Mouse (Mus musculus) neural tube, embryonic 11.5 days (tissue): ENCODE measurements at regions not wholly inside any gene's neighbourhood (a gene's known extent, or its start where the extent isn't known, plus 50 kb on each side); places are given as distances from the start of the nearest gene placed in this dataset.
A peak's percentile ranks its signal among the peaks of the same experiment; 100 is the strongest.

ENCODE experiments used
- ATAC-seq: fragments of 200-750 bp; cut with Nextera tagmentation; 2 replicates; pipeline ENCODE4 v1.8.0; 2017; ENCODE audit warnings: moderate number of reproducible peaks, mild to moderate bottlenecking, moderate TSS enrichment, moderate library complexity; ENCODE audit not compliant: insufficient read depth, low FRiP score, low TSS enrichment
- DNase-seq: peaks from one replicate; pipeline ENCODE4 v3.0.0-alpha.2; 2015; ENCODE audit warnings: low spot score
- H3K27ac ChIP-seq: fragments of 300-500 bp; sonication (generic); 2 replicates; pipeline ENCODE4 v1.5.1; 2014; ENCODE audit warnings: low read depth, mild to moderate bottlenecking, low read length
- H3K27me3 ChIP-seq: fragments of 300-500 bp; sonication (generic); 2 replicates; pipeline ENCODE4 v1.6.1; 2014; ENCODE audit warnings: mild to moderate bottlenecking, low read length, mixed read lengths; ENCODE audit not compliant: control insufficient read depth, insufficient read depth
- H3K36me3 ChIP-seq: fragments of 300-500 bp; sonication (generic); 2 replicates; pipeline ENCODE4 v1.6.1; 2014; ENCODE audit warnings: mild to moderate bottlenecking, low read length, moderate library complexity, mixed read lengths; ENCODE audit not compliant: control insufficient read depth, insufficient read depth
- H3K4me1 ChIP-seq: fragments of 300-500 bp; sonication (generic); 2 replicates; pipeline ENCODE4 v1.6.1; 2014; ENCODE audit warnings: low read length, mixed read lengths; ENCODE audit not compliant: control insufficient read depth, insufficient read depth
- H3K4me2 ChIP-seq: fragments of 300-500 bp; sonication (generic); 2 replicates; pipeline ENCODE4 v1.6.1; 2014; ENCODE audit warnings: low read depth, mild to moderate bottlenecking, moderate library complexity
- H3K4me3 ChIP-seq: fragments of 300-500 bp; sonication (generic); 2 replicates; pipeline ENCODE4 v1.5.1; 2014; ENCODE audit warnings: low read depth, low read length
- H3K9ac ChIP-seq: fragments of 300-500 bp; sonication (generic); 2 replicates; pipeline ENCODE4 v1.6.1; 2014; ENCODE audit warnings: mild to moderate bottlenecking, low read length
- H3K9me3 ChIP-seq: fragments of 300-500 bp; sonication (generic); 2 replicates; pipeline ENCODE4 v1.6.1; 2016; ENCODE audit warnings: low read length; ENCODE audit not compliant: control insufficient read depth
- WGBS: fragments of 180-500 bp; shearing (Covaris S2); extraction: QIAGEN DNeasy Blood & Tissue Kit; methylation state at CpG from one replicate; pipeline ENCODE4 v1.1.7; 2014; 5-methylcytosine and 5-hydroxymethylcytosine counted together

- WGBS = 92% methylated on average over 6 of the region's 6 CpGs
Measured at GRCm38 (mm10) chr9:101439856-101440255, 188.3 kb upstream of the Ppp2r3a start.

GRCm38 (mm10) chr9:101438564-101439180, 187.1 kb upstream of the Ppp2r3a start:
- Histone ChIP-seq H3K4me2 (no peak overlapping the region), H3K36me3 (no peaks in the 10 kb centered on the region), H3K4me3 (no peak overlapping the region), H3K27ac (no peak overlapping the region), H3K4me1 (no peaks in the 10 kb centered on the region), H3K9ac (no peak overlapping the region), H3K9me3 (no peaks in the 10 kb centered on the region), H3K27me3 (no peaks in the 10 kb centered on the region)
- DNase-seq = no peak
- 67% methylated on average over 12 of the region's 12 CpGs for WGBS
- no peak for ATAC-seq

More at GRCm38 (mm10) chr9:101439856-101440255, 188.3 kb upstream of the Ppp2r3a start:
- H3K27me3 ChIP-seq = no peaks in the 10 kb centered on the region
- no peak overlapping the region for H3K9ac ChIP-seq
- H3K4me3 ChIP-seq = no peak overlapping the region
- H3K4me1 ChIP-seq = no peaks in the 10 kb centered on the region
- no peaks in the 10 kb centered on the region for H3K36me3 ChIP-seq
- H3K4me2 ChIP-seq = no peak overlapping the region
- H3K27ac ChIP-seq = no peak overlapping the region
- no peaks in the 10 kb centered on the region for H3K9me3 ChIP-seq
- ATAC-seq = no peak
- DNase-seq = no peak

- H3K4me3 ChIP-seq = no peak overlapping the region
- no peak for DNase-seq
- no peak overlapping the region for H3K9ac ChIP-seq
- 50% methylated on average over 12 of the region's 12 CpGs for WGBS
- H3K36me3 ChIP-seq = no peaks in the 10 kb centered on the region
- no peak overlapping the region for H3K4me2 ChIP-seq
- no peaks in the 10 kb centered on the region for H3K27me3 ChIP-seq
- 0 out of 2 replicates have a peak overlapping the region, but pooled peaks have one; percentile 49 for H3K27ac ChIP-seq
- H3K4me1 ChIP-seq = 0 out of 2 replicates have a peak, but pooled peaks cover 3% of the 10 kb centered on the region
- no peaks in the 10 kb centered on the region for H3K9me3 ChIP-seq
- ATAC-seq = peak; percentile 63; the same call in 1 of the 2 replicates
Measured at GRCm38 (mm10) chr9:101424974-101425670, 173.5 kb upstream of the Ppp2r3a start.

GRCm38 (mm10) chr9:101423041-101423440, 171.4 kb upstream of the Ppp2r3a start:
- H3K4me3 ChIP-seq = no peak overlapping the region
- no peaks in the 10 kb centered on the region for H3K9me3 ChIP-seq
- DNase-seq (no peak), ATAC-seq (no peak)
- no peaks in the 10 kb centered on the region for H3K36me3 ChIP-seq
- 0 out of 2 replicates have a peak, but pooled peaks cover 3% of the 10 kb centered on the region for H3K4me1 ChIP-seq
- no peak overlapping the region for H3K4me2 ChIP-seq
- WGBS = 73% methylated on average over 5 of the region's 5 CpGs
- H3K27ac ChIP-seq = no peak overlapping the region
- H3K9ac ChIP-seq = no peak overlapping the region
- no peaks in the 10 kb centered on the region for H3K27me3 ChIP-seq

- Histone ChIP-seq H3K9me3 (no peaks in the 10 kb centered on the region), H3K4me3 (no peak overlapping the region), H3K27me3 (no peaks in the 10 kb centered on the region), H3K9ac (no peak overlapping the region), H3K36me3 (no peaks in the 10 kb centered on the region), H3K27ac (no peak overlapping the region), H3K4me2 (no peak overlapping the region), H3K4me1 (0 out of 2 replicates have a peak, but pooled peaks cover 3% of the 10 kb centered on the region)
- 59% methylated on average over 11 of the region's 11 CpGs for WGBS
- DNase-seq (no peak), ATAC-seq (no peak)
Measured at GRCm38 (mm10) chr9:101422006-101422405, 170.4 kb upstream of the Ppp2r3a start.

- Histone ChIP-seq H3K9ac (no peak overlapping the region), H3K4me2 (no peak overlapping the region), H3K4me3 (no peak overlapping the region), H3K27ac (no peak overlapping the region), H3K9me3 (no peaks in the 10 kb centered on the region), H3K36me3 (no peaks in the 10 kb centered on the region), H3K27me3 (no peaks in the 10 kb centered on the region), H3K4me1 (0 out of 2 replicates have a peak, but pooled peaks cover 3% of the 10 kb centered on the region)
- ATAC-seq (no peak), DNase-seq (no peak)
- 91% methylated on average over 7 of the region's 7 CpGs for WGBS
Measured at GRCm38 (mm10) chr9:101421136-101421535, 169.5 kb upstream of the Ppp2r3a start.

- ATAC-seq (no peak), DNase-seq (no peak)
- Histone ChIP-seq H3K9ac (no peak overlapping the region), H3K36me3 (no peaks in the 10 kb centered on the region), H3K9me3 (no peaks in the 10 kb centered on the region), H3K4me2 (no peak overlapping the region), H3K27me3 (no peaks in the 10 kb centered on the region), H3K4me3 (no peak overlapping the region), H3K27ac (no peak overlapping the region), H3K4me1 (no peaks in the 10 kb centered on the region)
- WGBS = 88% methylated on average over 4 of the region's 4 CpGs
Measured at GRCm38 (mm10) chr9:101420181-101420580, 168.6 kb upstream of the Ppp2r3a start.

- Histone ChIP-seq H3K9ac (no peak overlapping the region), H3K4me2 (no peak overlapping the region), H3K4me3 (no peak overlapping the region), H3K27me3 (no peaks in the 10 kb centered on the region), H3K27ac (no peak overlapping the region), H3K36me3 (no peaks in the 10 kb centered on the region), H3K4me1 (no peaks in the 10 kb centered on the region), H3K9me3 (no peaks in the 10 kb centered on the region)
- WGBS = 83% methylated on average over 2 of the region's 2 CpGs
- ATAC-seq (no peak), DNase-seq (no peak)
Measured at GRCm38 (mm10) chr9:101417660-101418059, 166.1 kb upstream of the Ppp2r3a start.

- no peaks in the 10 kb centered on the region for H3K4me1 ChIP-seq
- 90% methylated on average over 6 of the region's 6 CpGs for WGBS
- H3K4me3 ChIP-seq = no peak overlapping the region
- H3K4me2 ChIP-seq = no peak overlapping the region
- DNase-seq (no peak), ATAC-seq (no peak)
- H3K36me3 ChIP-seq = no peaks in the 10 kb centered on the region
- no peaks in the 10 kb centered on the region for H3K27me3 ChIP-seq
- no peak overlapping the region for H3K9ac ChIP-seq
- H3K27ac ChIP-seq = no peak overlapping the region
- H3K9me3 ChIP-seq = no peaks in the 10 kb centered on the region
Measured at GRCm38 (mm10) chr9:101416321-101416720, 164.7 kb upstream of the Ppp2r3a start.
